Mouse (Mus musculus): Measurements from ENCODE around the gene Cbx1. TPM values are rescaled to one million over a fixed set of nuclear protein-coding genes. Genes with fewer than 3 reads are reported as not detected.

Cbx1 gene
- total RNA-seq (2023), result 44.4 TPM

DNA sequence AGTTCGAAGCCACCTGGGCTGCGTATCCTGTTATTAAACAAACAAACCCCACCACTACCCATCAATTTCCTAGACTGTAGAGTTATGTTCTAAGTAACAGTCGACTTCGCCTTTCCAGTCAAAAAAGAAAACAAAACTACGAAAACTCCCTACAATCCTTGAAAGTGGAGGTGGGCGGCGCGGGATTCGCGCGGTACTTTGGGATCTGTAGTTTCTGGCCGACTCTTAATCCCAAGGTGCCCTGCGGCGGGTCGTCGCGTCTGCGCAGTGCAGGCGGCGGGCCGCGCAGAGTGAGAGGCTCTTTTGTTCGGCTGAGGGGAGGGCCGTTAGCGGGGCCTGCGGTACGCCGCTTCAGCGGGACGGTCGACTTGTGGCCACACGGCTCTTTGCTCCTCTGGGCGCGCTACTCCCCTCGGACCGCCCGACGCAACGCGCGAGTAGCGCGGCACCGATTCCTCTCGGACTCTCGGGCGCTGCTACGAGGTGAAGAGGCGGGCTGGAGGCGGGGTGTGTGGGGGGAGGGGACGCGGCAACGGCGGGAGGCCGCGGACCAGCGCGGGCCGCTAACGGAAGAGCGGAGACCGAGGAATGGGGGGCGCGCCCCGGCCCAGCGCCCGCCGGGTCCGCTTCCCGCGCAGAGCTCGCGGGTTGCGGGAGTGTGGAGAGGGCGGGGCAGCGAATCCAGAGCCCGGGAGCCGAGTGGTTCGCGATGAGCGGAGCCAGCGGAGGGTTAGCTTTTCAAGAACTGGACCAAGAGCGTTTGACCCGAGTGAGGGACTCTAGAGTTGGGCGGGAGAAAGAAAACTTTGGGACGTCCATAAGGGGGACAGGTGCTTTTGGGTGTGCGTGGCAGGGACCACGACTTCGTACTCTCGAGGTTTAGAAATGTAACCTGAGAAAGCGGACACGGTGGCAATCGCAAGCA, at the start of gene Cbx1:
Gene Cbx1, plus strand, starts transcription at position 257 of the 925 bp plus-strand sequence.

DNA sequence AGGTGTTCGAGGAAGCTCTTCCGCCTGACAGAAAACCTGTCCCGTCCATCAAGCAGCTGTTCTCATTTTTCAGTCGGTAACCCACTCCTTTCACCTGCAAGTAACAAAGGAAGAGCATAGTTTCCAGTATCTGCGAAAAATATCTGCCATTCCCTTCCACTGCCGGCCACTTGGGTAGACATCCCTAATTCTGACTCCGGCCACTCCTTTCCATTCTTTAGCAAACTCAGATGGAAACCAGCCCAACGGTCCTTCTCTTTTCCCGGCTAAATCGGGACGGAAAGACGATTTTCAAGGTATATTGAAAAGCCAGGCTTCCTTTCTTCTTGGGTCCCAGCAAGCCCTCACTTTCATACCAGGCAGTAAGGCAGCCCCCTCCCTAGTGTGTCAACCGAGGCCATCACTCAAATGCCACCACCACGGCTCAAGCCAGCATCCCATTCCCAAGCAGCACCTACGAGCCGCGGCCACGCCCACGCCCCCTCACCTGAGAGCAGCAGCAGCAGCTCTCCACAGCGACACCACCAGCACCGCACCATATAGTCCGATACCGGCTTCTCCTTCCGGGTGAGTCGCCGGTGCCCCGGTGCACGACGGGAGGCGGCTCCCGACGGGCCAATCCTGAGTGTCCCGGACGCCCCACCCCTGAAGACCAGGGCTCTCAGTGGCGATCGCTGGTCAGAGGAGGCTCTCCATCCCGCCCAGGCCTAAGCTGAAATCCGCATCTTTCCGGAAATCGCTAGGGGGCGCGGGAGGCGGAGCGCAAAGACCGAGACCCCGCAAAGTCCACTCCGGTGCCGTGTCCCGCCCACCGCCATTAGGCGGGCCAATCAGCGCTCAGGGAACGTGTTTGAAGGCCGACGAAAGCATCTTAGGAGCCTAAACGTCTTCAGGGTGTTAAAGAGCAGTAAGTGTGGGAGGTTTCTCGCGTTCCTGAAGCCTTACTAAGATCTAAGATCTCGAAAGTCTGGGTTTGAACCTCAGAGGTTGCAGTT, 11.7 kb upstream of the Cbx1 start, which contains the start of gene Snx11:
Gene Snx11, minus strand, starts transcription at position 592 of the 995 bp plus-strand sequence.

DNA sequence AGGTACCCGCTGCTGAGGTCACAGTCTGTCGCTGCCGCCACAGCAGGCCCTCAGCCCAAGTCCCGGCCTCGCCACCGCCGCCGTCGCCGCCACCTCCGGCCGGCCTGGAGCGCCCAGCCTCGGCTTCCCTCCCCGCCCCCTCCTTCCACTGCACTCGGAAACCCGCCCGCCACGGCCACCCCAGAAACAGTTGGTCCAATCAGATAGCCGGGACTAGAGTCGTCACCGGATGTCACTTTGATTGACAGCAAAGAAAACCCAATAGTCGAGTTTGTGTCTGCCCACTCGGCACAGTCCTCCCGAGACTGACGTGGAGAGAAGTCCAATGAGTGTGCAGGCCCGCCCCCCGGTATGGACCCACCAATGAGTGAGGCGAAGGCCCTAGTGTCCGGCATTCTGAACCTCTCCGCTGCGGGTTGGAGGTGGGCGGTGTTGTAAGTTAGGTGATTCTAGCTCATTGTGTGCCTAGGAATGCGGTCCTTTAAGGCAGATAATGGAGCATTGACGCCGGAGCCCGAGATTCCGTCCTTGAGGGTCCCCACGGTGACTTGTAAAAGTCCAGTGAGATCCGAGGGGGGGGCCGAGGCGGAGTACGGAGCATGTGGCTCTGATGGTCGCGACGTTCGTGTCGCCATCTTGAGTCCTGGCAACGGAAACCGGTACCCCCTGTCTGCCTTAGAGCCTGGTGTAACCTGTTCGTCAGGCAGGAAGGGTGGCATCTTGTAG, 41.0 kb downstream of the Cbx1 start, which contains the start of gene Nfe2l1:
Gene Nfe2l1, minus strand, starts transcription at position 156 of the 726 bp plus-strand sequence.

DNA sequence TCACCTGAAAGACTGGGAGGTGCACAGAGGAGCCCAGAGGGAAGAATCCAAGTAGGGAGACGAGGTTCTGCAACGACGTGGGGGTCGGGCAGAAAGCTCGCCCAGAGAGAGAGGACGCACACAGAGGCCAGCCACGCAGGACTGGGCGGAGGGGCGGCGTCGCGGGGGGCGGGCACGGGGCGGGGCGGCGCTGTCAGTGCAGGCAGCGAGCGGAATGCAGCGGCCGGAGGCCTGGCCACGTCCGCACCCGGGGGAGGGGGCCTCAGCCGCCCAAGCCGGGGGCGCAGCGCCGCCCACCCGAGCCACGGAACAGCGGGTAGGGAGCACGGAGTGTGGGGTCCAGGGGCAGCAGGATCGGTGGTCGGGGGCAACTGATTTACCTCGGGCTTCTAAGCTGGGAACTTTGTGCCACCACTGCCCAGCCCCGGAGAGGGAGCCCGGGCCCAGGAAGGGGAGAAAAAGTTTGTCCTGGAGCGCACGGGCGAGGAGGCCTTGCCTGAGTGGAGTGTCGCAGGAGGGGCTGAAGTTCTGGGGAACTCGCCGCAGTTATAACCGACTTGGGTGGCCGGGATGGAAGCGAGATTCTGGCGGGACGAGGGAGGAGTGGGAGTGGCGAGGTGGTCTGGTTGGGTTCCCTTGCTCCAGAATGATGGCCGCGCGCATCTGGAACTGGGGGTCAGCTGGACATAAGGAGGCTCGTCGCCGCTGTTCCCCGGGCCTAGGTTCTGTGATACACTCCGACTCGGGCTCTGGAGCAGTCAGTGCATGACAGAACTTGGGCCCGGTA, 60.9 kb downstream of the Cbx1 start, which contains the start of gene Copz2:
Gene Copz2, plus strand, starts transcription at position 190 of the 787 bp plus-strand sequence.

Other genes starting within 250 kb of the Cbx1 start
- 39.3 TPM for gene Snx11, start 11.6 kb upstream of the Cbx1 start, total RNA-seq (2023)
- 58.0 TPM for gene Nfe2l1, start 40.8 kb downstream of the Cbx1 start, total RNA-seq (2023)
- gene Copz2, start 60.7 kb downstream of the Cbx1 start, total RNA-seq (2023), result 1.0 TPM
- 40.0 TPM for gene Cdk5rap3, start 127.4 kb downstream of the Cbx1 start, total RNA-seq (2023)
- gene Prr15l, start 139.0 kb downstream of the Cbx1 start, total RNA-seq (2023), result not detected
- gene Pnpo, start 154.9 kb downstream of the Cbx1 start, total RNA-seq (2023), result 24.1 TPM
- 59.5 TPM for gene Sp2, start 193.8 kb downstream of the Cbx1 start, total RNA-seq (2023)
- 0.73 TPM for gene Sp6, start 224.3 kb downstream of the Cbx1 start, total RNA-seq (2023)
- gene Scrn2, start 240.8 kb downstream of the Cbx1 start, total RNA-seq (2023), result 5.8 TPM

Measured in CD8-positive naive resting alpha-beta T cell, adult 57 days (primary cell).